Mouse (Mus musculus): ENCODE data around the gene Hist1h4a.
A peak's percentile ranks its signal among the peaks of the same experiment; 100 is the strongest.
"Not testable (repeated sequence)": the region's sequence is repeated elsewhere in the genome, so short reads cannot be mapped to it uniquely, and the experiment has no call there.

Hist1h4a gene

GRCm38 (mm10) chr13:23759251-23759771, 1.7 kb downstream of the Hist1h4a start:
- no peak for DNase-seq (ENCODE audit: low spot score)

DNA sequence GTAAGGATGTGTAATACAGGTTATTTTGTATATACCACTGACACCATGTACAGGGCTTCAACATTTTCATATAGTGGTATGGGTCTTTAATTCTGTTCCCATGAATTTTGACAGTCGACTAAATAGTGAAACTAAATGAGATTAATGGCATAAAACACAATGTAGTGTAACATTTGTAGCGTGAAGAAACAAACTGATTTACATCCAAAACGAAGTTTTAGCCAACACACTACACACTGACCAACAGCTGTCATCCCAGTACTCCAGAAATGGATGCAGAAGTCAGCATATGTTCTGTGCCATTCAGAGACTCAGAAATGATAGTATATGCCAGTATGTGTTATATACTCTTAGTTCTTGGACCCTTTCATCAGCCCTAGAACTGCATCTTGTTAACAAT, 3.1 kb downstream of the Hist1h4a start:
- no peak for DNase-seq (ENCODE audit: low spot score)

GRCm38 (mm10) chr13:23757211-23757773, 3.7 kb downstream of the Hist1h4a start:
- DNase-seq (ENCODE audit: low spot score) = no peak

- DNase-seq (ENCODE audit: low spot score) = no peak
Measured at GRCm38 (mm10) chr13:23756790-23757189, 4.2 kb downstream of the Hist1h4a start, which contains the start of gene Hist1h4b. Hist1h4b (plus strand) TSS chr13:23757013.

GRCm38 (mm10) chr13:23755000-23755399, 6.0 kb downstream of the Hist1h4a start:
- no peak for DNase-seq (ENCODE audit: low spot score)

- DNase-seq (ENCODE audit: low spot score) = no peak
Measured at GRCm38 (mm10) chr13:23753314-23754078, 7.5 kb downstream of the Hist1h4a start.

- DNase-seq (ENCODE audit: low spot score) = no peak
Measured at GRCm38 (mm10) chr13:23752742-23753172, 8.3 kb downstream of the Hist1h4a start.

GRCm38 (mm10) chr13:23752067-23752741, 8.8 kb downstream of the Hist1h4a start, which contains the start of gene Hist1h3b:
Hist1h3b (plus strand) TSS chr13:23752267.
- peak; percentile 47 for DNase-seq (ENCODE audit: low spot score)

DNA sequence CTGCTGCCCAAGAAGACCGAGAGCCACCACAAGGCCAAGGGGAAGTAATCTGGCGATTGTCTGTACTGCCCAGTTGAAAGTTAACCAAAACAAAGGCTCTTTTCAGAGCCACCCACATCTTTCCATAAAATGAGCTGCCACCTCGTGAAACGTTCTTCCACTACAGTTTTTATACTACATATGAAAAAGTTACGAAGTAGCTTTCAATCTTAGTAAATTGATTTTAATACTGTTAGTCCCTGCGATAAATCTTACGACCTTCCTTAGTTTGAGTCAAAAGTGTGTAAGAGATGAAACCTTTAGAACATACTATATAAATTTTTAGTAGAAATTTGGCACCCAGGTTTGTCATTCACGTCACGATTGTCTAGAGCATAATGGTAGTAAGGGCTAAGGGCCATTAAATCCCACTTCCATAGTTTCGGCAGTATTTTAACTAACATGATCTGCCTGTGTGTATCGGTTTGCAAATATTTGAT, 9.5 kb downstream of the Hist1h4a start:
- no peak for DNase-seq (ENCODE audit: low spot score)

DNA sequence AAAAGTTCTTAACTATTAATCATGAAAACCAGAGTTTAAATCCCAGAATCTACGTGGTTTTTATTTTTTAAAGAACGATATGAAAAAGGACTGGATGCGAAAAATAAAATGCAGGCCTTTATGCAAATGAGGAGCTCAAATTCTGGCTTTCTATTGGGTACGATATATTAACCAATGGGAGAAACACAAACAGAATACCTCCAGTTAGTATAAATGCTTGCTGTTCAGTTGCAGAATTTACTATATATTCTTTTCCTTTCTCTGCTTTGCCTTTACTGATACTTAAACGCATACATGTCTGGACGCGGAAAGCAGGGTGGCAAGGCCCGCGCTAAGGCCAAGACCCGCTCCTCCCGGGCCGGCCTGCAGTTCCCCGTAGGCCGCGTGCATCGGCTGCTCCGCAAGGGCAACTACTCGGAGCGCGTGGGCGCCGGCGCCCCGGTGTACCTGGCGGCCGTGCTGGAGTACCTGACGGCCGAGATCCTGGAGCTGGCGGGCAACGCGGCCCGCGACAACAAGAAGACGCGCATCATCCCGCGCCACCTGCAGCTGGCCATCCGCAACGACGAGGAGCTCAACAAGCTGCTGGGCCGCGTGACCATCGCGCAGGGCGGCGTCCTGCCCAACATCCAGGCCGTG, 10.1 kb downstream of the Hist1h4a start, which contains the start of gene Hist1h2ab:
Hist1h2ab (plus strand) TSS at position 288 of the 639 bp plus-strand sequence.
- not testable (repeated sequence) for DNase-seq (ENCODE audit: low spot score)

GRCm38 (mm10) chr13:23749563-23750121, 11.4 kb downstream of the Hist1h4a start:
- no peak for DNase-seq (ENCODE audit: low spot score)

GRCm38 (mm10) chr13:23747892-23748288, 13.1 kb downstream of the Hist1h4a start:
- DNase-seq (ENCODE audit: low spot score) = no peak

DNA sequence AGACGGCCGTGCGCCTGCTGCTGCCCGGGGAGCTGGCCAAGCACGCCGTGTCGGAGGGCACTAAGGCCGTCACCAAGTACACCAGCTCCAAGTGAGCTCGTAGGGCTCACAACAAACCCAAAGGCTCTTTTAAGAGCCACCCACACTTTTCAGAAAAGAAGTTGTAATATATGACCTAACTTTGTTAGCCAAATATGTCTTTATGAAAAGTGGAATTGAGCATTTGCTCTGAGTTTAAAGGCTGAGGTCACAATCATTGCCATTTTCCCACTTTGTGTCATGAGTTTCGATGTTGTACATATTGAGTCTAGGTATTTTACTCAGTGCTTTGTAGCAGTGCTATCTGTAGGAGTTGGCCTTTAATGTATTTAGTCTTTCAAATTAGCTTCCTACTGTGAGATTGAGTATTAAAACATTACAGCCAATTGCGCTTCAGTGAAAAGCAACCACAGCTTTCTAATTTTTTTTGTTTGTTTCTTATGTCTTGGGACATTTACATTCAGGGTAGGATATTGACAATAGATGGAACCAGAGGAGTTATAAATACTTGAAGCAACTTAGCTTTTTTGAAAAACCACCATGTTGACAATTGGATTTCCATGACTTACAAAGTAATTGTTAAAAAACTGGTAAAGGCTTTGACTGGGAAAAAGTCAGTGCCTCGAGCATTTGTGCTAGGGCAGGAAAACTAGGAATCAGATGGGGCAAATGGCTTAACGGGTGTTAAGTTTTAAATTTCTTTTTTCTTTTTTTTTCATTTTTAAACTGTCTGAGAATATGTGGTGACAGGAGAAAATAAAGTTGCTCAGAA, 13.7 kb downstream of the Hist1h4a start:
- DNase-seq (ENCODE audit: low spot score) = no peak

- DNase-seq (ENCODE audit: low spot score) = not testable (repeated sequence)
Measured at GRCm38 (mm10) chr13:23746201-23747080, 14.6 kb downstream of the Hist1h4a start, which contains the start of gene Hist1h2bb. Hist1h2bb (plus strand) TSS chr13:23746734.

GRCm38 (mm10) chr13:23745381-23746161, 15.5 kb downstream of the Hist1h4a start, which contains the start of gene Hist1h3c:
Hist1h3c (minus strand) TSS chr13:23745602.
- DNase-seq (ENCODE audit: low spot score) = no peak

DNA sequence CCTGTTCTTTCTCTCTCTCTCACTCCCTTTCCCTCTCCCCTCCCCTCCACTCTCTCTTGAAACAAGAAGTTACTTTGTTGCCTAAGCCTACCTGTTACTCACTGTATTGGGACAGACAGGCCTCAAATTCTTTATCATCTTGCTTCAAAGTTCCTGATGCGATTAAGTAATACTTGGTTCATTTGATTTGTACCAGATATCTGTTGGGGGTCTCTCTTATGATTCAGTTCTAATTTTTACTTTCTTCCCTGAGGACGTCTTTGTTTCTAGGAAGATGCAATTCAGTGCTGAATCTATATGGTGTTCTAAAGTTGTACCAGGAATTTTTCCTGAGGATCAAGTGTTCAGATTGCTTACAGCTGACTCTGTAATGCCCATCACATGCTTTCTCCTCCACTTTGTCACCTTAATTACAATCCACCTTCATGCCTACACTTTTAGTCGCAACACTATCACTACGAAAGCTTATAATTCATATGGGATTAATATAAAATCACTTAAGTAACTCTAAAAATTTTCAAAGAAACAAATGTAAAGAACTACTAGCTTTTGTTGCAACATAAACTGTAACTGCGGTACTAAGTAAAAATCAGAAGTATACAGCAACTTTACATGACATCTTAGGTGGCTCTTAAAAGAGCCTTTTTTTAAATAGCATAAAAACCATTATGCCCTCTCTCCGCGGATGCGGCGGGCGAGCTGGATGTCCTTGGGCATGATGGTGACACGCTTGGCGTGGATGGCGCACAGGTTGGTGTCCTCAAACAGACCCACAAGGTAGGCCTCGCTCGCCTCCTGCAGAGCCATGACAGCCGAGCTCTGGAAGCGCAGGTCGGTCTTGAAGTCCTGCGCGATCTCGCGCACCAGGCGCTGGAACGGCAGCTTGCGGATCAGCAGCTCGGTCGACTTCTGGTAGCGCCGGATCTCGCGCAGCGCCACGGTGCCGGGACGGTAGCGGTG, 16.3 kb downstream of the Hist1h4a start:
- no peak for DNase-seq (ENCODE audit: low spot score)

DNA sequence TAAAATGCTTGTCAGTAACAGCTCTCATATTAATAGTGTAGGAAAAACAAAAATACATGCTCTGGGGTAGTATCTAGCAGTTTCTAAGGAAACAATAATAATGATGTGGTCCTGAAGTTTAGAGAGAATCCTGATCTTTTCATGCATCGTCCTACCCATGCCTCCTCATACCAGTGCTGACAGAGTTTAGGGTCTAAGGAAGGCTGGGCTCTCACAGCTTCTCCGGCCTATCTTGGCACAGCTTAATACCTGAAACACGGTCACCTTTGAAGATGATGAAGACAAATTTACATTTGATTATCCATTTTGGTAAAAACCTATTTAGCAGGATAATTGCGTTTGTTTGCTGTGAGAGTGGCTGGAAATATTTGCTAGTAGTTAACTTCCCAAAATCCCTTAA, 17.1 kb downstream of the Hist1h4a start:
- no peak for DNase-seq (ENCODE audit: low spot score)

Measured in urinary bladder, postnatal 10 days (tissue).